ENCODE assay signal across 7 mouse cellular contexts in the genomic region with DNA sequence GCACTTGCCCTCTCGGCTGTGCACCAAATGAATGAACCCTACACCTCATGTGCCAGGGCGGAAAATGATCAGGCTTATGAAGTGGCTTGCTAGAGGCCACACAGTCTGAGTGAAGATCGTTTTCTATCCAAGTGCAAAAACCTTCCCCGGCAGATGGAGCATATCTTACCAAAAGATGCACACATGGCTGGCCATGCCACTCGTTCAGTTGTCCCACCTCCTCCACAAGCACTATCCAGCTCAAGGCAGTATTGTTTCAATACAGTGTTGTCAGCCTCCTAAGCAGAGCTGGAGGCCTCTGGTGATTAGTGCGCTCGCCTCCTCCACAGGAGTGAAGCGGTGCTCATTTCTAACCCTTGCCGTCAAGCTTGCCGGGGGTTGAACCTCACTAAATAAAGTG.
DNase-seq lines count a peak whose midpoint lies in the region; ATAC-seq lines count a peak whose summit lies in the region.

No protein-coding gene starts in this region.

- peaks cover 20% of the 10 kb centered on the region; the same call in 1 of the 2 replicates for H3K4me1 ChIP-seq in kidney, embryonic 14.5 days (ENCODE audit: control insufficient read depth, insufficient read depth, low read length)

- H3K9ac ChIP-seq in kidney, embryonic 14.5 days (ENCODE audit: low read depth, low read length): no peak overlapping the region

- H3K4me3 ChIP-seq in kidney, embryonic 14.5 days (ENCODE audit: low read length): no peak overlapping the region

- WGBS in kidney, embryonic 14.5 days: 43% methylated on average over 10 of the region's 10 CpGs

- H3K27ac ChIP-seq in kidney, embryonic 14.5 days (ENCODE audit: low read depth, low read length): peak overlapping the region; percentile 37; the same call in 1 of the 2 replicates

- H3K27me3 ChIP-seq in kidney, embryonic 14.5 days (ENCODE audit: control insufficient read depth, insufficient read depth, low read length): no peaks in the 10 kb centered on the region

- no peaks in the 10 kb centered on the region for H3K9me3 ChIP-seq in kidney, embryonic 14.5 days (ENCODE audit: control insufficient read depth, low read length)

- H3K36me3 ChIP-seq in kidney, embryonic 14.5 days (ENCODE audit: control insufficient read depth, insufficient read depth, low read length): no peaks in the 10 kb centered on the region

- H3K4me2 ChIP-seq in kidney, embryonic 14.5 days (replicated peaks; ENCODE audit: low read depth, low read length): peak overlapping the region; percentile 36

- no peak for DNase-seq in kidney, adult 11 months
- DNase-seq in Muller cell, postnatal 12 days (ENCODE audit: inconsistent ontology term): peak; percentile 24
- DNase-seq in adrenal gland, adult 18-20 months (ENCODE audit: low spot score in 2 of 2): no peak
- DNase-seq in urinary bladder, postnatal 4 days (ENCODE audit: low spot score in 2 of 2): no peak

- peak; percentile 65 for ATAC-seq in kidney, embryonic 14.5 days (ENCODE audit: low FRiP score, low TSS enrichment)
- peak; percentile 20 for ATAC-seq in activated CD4-positive, CD25-positive, alpha-beta regulatory T cell, adult 4 months
- peak; percentile 17 for ATAC-seq in megakaryocyte, adult 5-6 weeks (ENCODE audit: poor library complexity, severe bottlenecking)
